Mouse (Mus musculus): Measurements from ENCODE around the gene Cfd. TPM values are rescaled to one million over a fixed set of nuclear protein-coding genes. Genes with fewer than 3 reads are reported as not detected.

Cfd gene
- total RNA-seq (2023) = not detected

DNA sequence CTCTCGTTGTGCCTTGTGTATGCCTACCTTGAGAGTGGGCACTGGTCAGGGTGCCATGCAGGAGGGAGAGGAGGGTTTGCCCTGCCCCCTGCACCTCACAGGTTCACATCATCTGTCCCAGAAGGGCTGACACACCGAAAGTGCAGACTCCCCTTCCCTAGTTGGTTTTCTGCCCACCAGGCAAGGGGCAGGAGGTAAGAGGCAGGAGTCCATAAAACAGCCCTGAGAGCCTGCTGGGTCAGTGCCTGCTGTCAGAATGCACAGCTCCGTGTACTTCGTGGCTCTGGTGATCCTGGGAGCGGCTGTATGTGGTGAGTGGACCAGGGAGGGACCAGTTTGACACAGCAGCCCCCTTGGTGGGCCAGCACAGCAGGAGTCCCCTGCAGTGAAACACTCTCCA is at the start of gene Cfd:
TSS of gene Cfd (plus strand) at position 184 of the 400 bp plus-strand sequence.

DNA sequence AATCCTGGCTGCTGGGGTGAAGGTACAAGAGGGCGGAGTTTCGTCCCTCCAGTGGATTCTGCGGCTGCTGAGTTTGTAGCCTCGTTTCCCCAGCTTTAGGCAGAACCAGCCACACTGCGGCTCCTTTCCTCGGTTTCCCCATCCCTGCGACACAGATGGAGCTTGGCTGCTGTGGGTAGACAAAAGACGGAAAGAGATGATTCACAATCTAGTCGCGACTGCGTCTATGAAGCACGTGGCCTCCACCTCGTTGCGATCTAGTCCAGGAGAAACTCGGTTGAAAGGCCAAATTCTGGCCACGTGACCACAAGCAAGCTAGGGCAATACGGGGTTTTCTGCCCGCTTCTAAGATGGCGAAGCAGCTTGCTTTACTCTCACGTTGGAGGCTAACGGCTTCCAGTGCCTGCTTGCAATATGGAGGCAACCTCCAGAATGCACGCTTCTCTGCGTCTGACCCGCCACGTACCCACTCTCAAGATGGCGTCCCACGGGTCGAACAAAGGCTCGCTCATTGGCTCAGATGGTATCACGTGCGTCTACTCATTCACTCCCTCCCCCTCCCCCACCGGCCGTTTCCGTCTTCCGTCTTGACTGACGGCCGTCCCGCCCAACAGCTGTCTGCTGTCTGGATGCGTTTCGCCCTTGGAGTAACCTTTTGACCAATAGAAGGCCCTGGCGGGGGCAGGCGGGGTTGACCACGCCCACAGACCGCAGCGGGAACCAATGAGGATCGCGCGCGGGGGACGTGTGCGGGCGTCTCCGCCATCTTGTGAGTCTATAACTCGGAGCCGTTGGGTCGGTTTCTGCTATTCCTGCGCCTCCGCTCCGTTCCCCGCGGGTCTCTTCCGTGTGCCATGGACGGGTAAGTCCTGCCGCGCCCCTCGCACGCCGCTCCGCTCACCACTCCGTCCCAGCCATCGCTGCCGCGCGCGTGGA is 36.5 kb upstream of the Cfd start, which contains the start of gene Ptbp1:
TSS of gene Ptbp1 (plus strand) at position 568 of the 936 bp plus-strand sequence.

DNA sequence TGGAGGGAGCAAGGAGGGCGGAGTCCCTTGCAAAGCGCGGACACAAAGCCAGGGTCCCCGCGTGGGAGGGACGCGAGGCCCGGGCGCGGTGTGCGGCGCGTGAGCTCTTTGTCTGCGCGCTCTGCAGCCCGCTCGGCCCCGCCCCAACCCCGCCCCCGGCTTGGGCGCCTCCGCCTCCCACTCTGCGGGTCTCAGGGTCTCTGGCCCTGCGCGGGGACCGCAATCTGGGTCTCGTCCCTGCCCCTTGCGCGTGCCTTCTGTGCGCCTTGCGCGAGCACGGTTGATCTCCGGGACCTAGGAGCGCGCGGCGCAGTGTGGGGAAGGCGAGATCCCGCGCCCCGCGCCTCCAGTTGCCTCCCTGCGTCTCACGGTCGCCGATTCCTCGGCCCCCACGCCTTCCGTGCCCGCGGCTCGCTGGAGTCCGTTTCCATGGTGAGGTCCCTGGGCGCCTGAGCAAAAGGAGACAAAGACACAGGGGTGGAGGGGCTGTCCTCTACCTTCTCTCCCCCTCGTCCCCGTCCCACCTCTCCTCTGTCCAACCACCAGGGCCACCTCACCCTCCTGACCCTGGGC is 16.3 kb upstream of the Cfd start, which contains the start of the genes Prtn3 and Plppr3:
TSS of gene Prtn3 (plus strand) at position 187 of the 573 bp plus-strand sequence.
TSS of gene Plppr3 (minus strand) at position 345 of the 573 bp plus-strand sequence.

DNA sequence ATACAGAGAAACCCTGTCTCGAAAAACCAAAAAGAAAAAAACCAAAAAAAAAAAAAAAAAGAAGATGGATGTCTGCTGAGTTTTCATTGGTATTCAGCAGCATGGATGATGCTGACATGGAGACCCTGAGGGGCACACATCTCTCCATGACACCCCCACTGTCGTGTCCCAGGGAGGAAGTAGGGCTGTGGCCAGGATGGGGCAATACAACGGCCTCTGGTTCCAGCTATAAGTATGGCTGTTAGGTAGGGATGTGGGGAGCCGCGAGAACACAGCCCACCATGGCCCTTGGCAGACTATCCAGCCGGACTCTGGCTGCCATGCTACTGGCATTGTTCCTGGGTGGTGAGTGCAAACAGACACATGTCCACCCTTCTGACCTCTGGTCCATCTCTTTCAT is 4.6 kb upstream of the Cfd start, which contains the start of gene Elane:
TSS of gene Elane (plus strand) at position 194 of the 400 bp plus-strand sequence.

DNA sequence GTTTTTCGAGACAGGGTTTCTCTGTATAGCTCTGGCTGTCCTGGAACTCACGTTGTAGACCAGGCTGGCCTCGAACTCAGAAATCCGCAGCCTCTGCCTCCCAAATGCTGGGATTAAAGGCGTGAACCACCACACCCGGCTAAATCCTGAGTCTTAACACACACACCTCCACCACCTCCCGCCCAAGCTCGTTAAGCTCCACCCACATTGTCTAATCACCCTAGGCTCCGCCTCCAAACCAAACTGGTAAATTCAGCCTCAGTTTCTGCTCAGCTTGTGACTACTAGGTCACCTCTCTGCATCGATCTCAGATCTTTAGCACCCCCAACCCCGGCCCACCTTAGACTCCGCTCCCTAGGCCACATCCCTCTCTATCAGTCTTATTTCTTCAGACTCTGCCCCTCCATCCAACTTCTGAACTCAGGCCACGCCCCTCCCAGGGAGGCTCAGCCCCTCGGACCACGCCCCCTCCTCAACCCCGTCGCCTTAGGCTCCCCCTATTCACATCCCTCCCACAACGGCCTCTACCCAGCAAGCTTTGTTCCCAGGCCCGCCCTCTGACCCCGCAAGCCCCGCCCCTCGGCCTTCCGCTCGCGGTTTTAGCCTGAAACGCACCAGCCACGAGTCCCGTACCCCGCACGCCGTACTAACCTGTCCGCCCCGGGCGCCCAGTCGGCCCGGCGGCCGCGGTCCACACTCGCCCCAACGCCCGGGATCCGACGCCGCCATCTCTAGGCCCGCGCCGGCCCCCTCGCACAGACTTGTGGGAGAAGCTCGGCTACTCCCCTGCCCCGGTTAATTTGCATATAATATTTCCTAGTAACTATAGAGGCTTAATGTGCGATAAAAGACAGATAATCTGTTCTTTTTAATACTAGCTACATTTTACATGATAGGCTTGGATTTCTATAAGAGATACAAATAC is 17.8 kb downstream of the Cfd start, which contains the start of gene Med16:
TSS of gene Med16 (minus strand) at position 757 of the 925 bp plus-strand sequence.

DNA sequence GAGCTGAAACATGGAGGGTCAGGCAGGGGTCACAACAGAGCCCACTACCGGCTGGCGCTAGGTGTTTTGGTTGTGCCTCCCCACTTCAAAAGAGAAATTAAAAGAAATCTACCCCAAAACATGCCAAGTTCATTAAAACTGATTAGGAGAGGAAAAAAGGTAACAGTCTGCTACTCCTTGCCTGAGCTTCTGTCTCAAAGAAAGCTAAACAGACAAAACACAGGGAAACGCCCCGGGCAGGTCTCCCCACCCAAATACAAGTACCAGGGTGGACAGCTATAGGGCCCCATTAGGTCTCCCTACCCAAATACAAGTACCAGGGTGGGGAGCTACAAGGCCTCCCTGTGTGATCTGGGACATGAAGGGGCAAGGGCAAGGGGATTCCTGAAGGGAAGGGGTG is 19.9 kb downstream of the Cfd start, which contains the start of gene Gm26602:
TSS of gene Gm26602 (plus strand) at position 301 of the 400 bp plus-strand sequence.

DNA sequence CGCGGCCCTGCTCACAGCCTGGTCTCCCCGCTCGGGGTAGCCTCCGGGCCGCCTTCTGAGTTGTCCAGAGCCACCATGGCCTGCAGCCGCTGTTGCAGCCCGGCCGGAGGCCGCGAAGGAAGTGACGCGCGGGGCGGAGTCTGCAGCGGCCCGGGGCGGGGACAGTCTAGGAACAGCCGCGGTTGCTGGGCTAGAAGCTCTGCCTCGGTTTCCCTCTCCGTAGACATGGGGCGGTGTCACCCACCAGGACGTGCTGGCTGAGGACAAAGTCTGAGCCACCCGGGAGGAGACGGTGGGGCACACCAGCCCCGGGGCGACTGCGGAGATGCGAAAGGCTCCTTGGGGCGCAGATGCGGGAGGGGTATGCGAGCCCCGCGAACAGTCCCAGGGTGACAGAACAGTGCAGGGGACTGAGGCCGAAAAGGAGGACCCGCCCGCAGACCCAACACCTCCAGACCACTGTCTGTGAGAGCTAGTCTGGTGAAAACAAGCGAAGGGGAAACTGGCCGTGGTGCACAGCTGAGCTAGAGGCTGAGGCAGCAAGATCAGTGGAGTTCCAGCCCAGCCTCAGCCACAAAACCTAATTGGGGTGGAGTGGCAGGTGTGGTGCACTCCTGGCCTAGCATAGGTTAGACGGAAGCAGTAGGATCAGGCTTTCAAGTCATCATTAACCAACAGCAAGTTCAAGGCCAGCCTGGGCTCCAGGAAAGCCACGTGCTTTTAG is 26.3 kb downstream of the Cfd start, which contains the start of gene Kiss1r:
TSS of gene Kiss1r (plus strand) at position 164 of the 724 bp plus-strand sequence.

DNA sequence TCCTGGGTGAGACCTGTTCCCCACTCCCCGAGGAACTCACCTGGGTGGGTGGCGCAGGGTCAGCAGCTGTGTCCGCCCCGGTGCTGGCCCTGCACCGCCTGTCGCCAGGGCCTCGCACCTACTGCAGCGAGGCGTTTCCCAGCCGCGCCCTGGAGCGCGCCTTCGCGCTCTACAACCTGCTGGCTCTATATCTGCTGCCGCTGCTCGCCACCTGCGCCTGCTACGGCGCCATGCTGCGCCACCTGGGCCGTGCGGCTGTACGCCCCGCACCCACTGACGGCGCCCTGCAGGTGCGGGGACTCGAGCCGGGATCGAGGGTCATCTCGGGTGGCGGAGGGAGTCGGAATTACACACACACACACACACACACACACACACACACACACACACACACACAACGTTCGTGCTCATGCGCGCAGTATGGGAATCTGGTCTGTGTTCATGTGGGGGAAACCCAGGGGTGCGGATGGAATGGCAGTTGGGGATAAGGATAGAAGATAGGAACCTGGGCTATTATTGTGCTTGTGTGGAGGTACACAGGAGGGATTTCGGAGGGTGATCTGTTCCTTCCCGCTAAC is 30.4 kb downstream of the Cfd start, which contains the start of gene R3hdm4:
TSS of gene R3hdm4 (minus strand) at position 251 of the 578 bp plus-strand sequence.

DNA sequence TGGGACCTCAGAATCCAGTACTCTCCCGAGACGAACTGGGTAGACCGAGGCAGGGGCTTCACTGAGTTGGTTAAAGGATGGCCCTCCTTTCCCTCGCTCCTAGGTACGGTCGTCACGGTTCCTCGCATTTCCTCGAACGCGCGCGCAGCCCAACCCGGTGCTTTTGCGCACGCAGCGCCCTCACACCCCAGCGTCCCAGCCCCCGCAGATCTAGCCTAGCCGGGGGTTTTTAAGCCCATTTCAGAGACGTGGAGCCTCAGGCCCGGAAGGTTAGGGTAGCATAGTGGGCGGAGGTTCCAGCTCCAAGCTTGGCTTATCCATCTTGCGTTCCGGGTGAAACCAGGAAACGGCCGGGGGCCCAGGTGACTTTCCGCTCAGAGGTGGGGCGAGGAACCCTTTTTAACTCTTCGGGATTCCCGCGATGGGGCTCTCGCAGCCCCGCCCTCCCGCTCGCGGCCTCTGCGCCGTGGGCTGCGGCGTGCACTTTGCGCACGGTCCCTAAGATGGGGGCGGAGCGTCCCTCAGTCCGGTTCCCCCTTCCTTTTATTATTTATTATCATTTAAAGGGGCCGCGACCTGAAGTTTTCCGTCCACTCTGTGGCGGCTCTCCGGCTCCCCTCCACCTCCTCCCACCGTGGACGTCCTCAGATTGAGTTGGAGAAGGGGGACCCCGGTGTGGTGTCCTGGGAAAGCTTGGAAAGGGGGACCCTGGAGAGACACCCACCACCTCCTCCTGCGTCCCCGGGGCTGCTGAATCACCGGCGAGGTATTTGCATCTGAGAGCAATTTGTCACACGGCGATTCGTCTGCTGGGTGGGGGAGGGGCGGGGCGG is 36.1 kb downstream of the Cfd start, which contains the start of gene Arid3a:
TSS of gene Arid3a (plus strand) at position 553 of the 833 bp plus-strand sequence.

Other genes starting within 250 kb of the Cfd start
- not detected for gene Odf3l2, start 245.1 kb upstream of the Cfd start, total RNA-seq (2023)
- not detected for gene Madcam1, start 226.3 kb upstream of the Cfd start, total RNA-seq (2023)
- gene Tpgs1, start 221.5 kb upstream of the Cfd start, total RNA-seq (2023) = 10 to 100 TPM; 29.6 to 35.8 TPM
- 10 to 100 TPM; 64.7 to 68.6 TPM for gene Cdc34, start 208.7 kb upstream of the Cfd start, total RNA-seq (2023)
- gene Gzmm, start 201.8 kb upstream of the Cfd start, total RNA-seq (2023) = 1 to 10 TPM; 2.3 to 2.7 TPM
- gene Bsg, start 186.4 kb upstream of the Cfd start, total RNA-seq (2023) = 100 to 1,000 TPM; 153 to 156 TPM
- under 1 TPM in 1 of 2 experiments, not detected in 1; 0.16 TPM for gene Hcn2, start 174.2 kb upstream of the Cfd start, total RNA-seq (2023)
- 10 to 100 TPM; 29.0 to 32.2 TPM for gene Polrmt, start 144.3 kb upstream of the Cfd start, total RNA-seq (2023)
- gene Fgf22, start 135.8 kb upstream of the Cfd start, total RNA-seq (2023) = not detected
- gene Rnf126, start 123.9 kb upstream of the Cfd start, total RNA-seq (2023) = 10 to 100 TPM; 42.3 to 43.1 TPM
- gene Fstl3, start 113.6 kb upstream of the Cfd start, total RNA-seq (2023) = 1 to 10 TPM; 1.2 to 2.2 TPM
- not detected for gene Prss57, start 99.9 kb upstream of the Cfd start, total RNA-seq (2023)
- gene Palm, start 97.3 kb upstream of the Cfd start, total RNA-seq (2023) = 10 to 100 TPM; 70.2 to 73.6 TPM
- gene Misp, start 69.9 kb upstream of the Cfd start, total RNA-seq (2023) = under 1 TPM in 1 of 2 experiments, not detected in 1; 0.49 TPM
- gene Ptbp1, start 36.4 kb upstream of the Cfd start, total RNA-seq (2023) = 100 to 1,000 TPM; 308 to 311 TPM
- 10 to 100 TPM in 1 of 2 experiments, 1 to 10 TPM in 1; 4.9 to 13.3 TPM for gene Prtn3, start 16.4 kb upstream of the Cfd start, total RNA-seq (2023)
- gene Plppr3, start 16.2 kb upstream of the Cfd start, total RNA-seq (2023) = 1 to 10 TPM; 1.5 to 5.6 TPM
- 1 to 10 TPM; 1.4 to 1.7 TPM for gene Elane, start 4.6 kb upstream of the Cfd start, total RNA-seq (2023)
- 10 to 100 TPM; 33.8 to 45.6 TPM for gene Med16, start 18.1 kb downstream of the Cfd start, total RNA-seq (2023)
- gene Gm26602, start 20.0 kb downstream of the Cfd start, total RNA-seq (2023) = not detected
- gene Kiss1r, start 26.1 kb downstream of the Cfd start, total RNA-seq (2023) = 1 to 10 TPM; 1.1 to 1.5 TPM
- gene R3hdm4, start 30.4 kb downstream of the Cfd start, total RNA-seq (2023) = 100 to 1,000 TPM; 103 to 108 TPM
- 10 to 100 TPM; 72.0 to 93.0 TPM for gene Arid3a, start 36.2 kb downstream of the Cfd start, total RNA-seq (2023)
- 10 to 100 TPM; 14.9 to 15.3 TPM for gene Wdr18, start 69.3 kb downstream of the Cfd start, total RNA-seq (2023)
- gene Grin3b, start 79.9 kb downstream of the Cfd start, total RNA-seq (2023) = not detected
- 100 to 1,000 TPM; 159 to 170 TPM for gene Tmem259, start 93.5 kb downstream of the Cfd start, total RNA-seq (2023)
- gene Cnn2, start 97.7 kb downstream of the Cfd start, total RNA-seq (2023) = 100 to 1,000 TPM; 264 to 285 TPM
- 100 to 1,000 TPM; 123 to 126 TPM for gene Abca7, start 105.6 kb downstream of the Cfd start, total RNA-seq (2023)
- gene Arhgap45, start 125.8 kb downstream of the Cfd start, total RNA-seq (2023) = 100 to 1,000 TPM; 445 to 469 TPM
- gene Polr2e, start 148.9 kb downstream of the Cfd start, total RNA-seq (2023) = 10 to 100 TPM; 70.3 to 88.5 TPM
- gene Gpx4, start 156.3 kb downstream of the Cfd start, total RNA-seq (2023) = 100 to 1,000 TPM; 295 to 325 TPM
- 100 to 1,000 TPM; 221 to 224 TPM for gene Sbno2, start 214.7 kb downstream of the Cfd start, total RNA-seq (2023)
- gene Stk11, start 224.9 kb downstream of the Cfd start, total RNA-seq (2023) = 100 to 1,000 TPM; 122 to 129 TPM
- 100 to 1,000 TPM; 165 to 182 TPM for gene Atp5d, start 247.8 kb downstream of the Cfd start, total RNA-seq (2023)
- 1 to 10 TPM; 3.7 to 4.5 TPM for gene Cbarp, start 250.0 kb downstream of the Cfd start, total RNA-seq (2023)